Mouse (Mus musculus): ENCODE measurements around the gene Fgfr2. TPM values are rescaled to one million over a fixed set of nuclear protein-coding genes. Genes with fewer than 3 reads are reported as not detected.

Gene Fgfr2
- total RNA-seq, 2 experiments from 2014 or later: 47.6 to 49.5 TPM

DNA sequence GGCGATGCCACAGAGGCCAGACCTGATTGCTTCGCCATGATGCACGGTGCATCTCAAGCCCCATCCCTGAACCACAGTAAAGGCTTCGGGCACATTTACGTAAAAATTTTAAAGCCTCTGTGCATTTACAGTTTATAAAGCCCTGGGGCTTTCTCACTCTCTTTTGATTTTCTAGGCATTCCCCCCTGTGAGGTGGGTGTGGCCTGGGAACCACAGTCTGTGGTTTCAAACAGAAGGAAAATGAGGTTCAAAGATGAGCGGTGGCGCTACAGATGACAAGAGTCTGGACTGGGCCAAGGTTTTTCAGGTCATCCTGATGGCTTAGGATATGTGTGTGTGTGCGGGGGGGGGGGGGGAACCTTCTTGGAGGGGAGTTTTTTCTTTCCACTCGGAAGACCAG, 523.1 kb downstream of the Fgfr2 start:
- TF ChIP-seq CTCF (conservative IDR thresholded peaks at IDR 0.05): no peak
- no peak for DNase-seq (ENCODE audit: low spot score in 2 of 2)
- Histone ChIP-seq H3K27ac (no peak overlapping the region), H3K4me3 (peak overlapping the region; percentile 33; the same call in 1 of the 2 replicates)

- no peak within 1 kb of the TSS for H3K27ac ChIP-seq
- no peak for DNase-seq (ENCODE audit: low spot score in 2 of 2)
- peak within 1 kb of the TSS; percentile 33; the same call in 1 of the 2 replicates for H3K4me3 ChIP-seq
- TF ChIP-seq CTCF (conservative IDR thresholded peaks at IDR 0.05): no peak
These were observed 523.8 kb downstream of the Fgfr2 start, which contains the start of gene Nkx1-2 for GRCm38 (mm10) chr7:132599071-132599975. Gene Nkx1-2 (minus strand): TSS chr7:132599637.

DNA sequence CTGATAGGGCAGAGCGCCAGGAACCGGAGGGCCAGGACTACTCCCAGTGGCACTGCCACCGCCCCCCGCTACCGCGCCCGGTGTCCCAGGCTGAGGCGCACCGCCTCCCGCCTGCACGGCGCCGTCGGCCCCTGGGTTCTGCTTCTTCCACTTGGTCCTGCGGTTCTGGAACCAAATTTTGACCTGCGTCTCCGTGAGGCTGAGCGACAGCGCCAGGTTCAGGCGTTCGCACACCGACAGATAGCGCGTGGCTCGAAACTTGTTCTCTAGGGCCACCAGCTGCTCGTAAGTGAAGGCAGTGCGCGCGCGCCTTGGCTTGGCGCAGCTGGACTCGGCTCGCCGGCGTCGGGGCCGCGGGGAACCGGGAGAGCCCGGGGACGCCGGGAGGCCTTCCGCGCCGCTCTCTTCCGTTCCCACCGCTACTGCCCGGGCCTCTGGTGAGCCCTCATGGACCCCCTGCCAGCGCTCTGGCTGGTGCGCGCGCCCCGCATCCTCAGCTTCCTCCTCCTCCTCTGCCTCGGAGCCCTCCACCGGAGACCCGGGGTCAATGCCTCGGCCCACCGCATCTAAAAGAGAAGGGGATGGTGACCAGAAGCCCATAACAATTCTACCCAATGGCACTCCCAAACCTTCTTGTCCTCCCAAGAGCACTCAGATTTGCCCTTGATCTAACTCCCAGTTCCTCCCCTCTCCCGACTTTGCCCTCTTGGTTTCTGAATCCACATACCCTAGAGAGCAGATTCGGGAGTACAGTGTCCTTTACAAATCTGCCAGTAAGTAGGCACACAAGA, 525.7 kb downstream of the Fgfr2 start:
- no peak for DNase-seq (ENCODE audit: low spot score in 2 of 2)
- H3K27ac ChIP-seq: no peak overlapping the region
- H3K4me3 ChIP-seq: peak overlapping the region; percentile 47
- TF ChIP-seq CTCF (conservative IDR thresholded peaks at IDR 0.05): no peak

DNA sequence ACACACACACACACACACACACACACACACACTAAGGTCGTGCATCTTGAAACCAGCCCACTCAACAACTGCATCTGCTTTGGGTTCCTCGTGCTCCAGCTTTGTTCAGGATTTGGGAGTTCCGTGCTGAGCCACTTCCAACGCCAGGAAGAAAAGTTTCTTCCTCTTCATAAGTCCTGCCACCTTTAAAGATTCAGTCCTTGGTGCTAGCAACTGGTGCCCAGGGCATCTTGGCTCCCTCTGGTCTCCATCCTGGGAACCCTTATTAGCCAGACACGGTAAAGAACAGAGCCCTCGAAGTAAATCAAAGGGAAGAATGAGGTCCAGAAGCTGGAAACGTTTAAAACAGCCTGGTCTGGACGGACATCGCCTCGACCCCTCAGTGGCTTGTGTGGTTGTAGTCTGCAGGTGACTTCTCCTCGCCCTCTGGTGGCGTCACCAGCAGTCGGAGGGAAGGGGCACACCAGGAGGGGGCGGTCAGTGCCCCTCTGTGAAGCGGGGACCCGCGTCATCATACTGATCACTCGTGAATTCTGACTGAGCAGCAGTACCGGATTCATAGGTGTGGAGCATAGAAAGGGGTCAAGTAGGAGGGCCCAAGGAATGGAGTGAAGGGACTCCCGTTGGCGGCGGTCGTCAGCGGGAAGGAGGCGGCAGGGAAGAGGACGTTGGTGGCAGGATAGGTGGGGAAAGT, 526.4 kb downstream of the Fgfr2 start:
- no peak for DNase-seq (ENCODE audit: low spot score in 2 of 2)
- Histone ChIP-seq H3K4me3 (peak overlapping the region; percentile 47), H3K27ac (no peak overlapping the region)
- peak; percentile 43 for TF ChIP-seq CTCF (conservative IDR thresholded peaks at IDR 0.05)

GRCm38 (mm10) chr7:132595787-132596186, 527.4 kb downstream of the Fgfr2 start:
- Histone ChIP-seq H3K27ac (no peak overlapping the region), H3K4me3 (no peak overlapping the region)
- TF ChIP-seq CTCF (conservative IDR thresholded peaks at IDR 0.05): no peak
- DNase-seq (ENCODE audit: low spot score in 2 of 2): no peak

GRCm38 (mm10) chr7:132594325-132594724, 528.8 kb downstream of the Fgfr2 start:
- no peak for DNase-seq (ENCODE audit: low spot score in 2 of 2)
- H3K27ac ChIP-seq: no peak overlapping the region
- H3K4me3 ChIP-seq: no peak overlapping the region
- TF ChIP-seq CTCF (conservative IDR thresholded peaks at IDR 0.05): no peak

DNA sequence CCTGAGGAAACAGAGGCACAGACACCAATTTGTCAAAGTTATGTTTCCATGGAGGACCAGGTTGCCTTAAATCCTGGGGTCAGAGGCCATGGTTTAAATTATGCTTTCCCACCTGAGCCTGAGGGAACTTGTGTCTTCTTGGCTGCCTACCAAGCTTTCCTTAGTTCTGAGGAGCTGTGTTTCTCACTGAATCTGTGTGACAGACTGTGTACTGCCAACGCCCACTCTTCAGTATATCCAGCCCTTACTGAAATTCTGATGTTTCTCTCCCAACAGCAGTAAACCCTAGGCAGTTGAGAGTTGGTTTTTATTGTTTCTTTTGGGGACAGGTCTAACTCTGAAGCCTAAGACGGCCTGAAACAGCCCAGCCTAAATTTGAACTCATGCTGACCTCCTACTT, 529.4 kb downstream of the Fgfr2 start:
- Histone ChIP-seq H3K4me3 (no peak overlapping the region), H3K27ac (no peak overlapping the region)
- TF ChIP-seq CTCF (conservative IDR thresholded peaks at IDR 0.05): no peak
- no peak for DNase-seq (ENCODE audit: low spot score in 2 of 2)

GRCm38 (mm10) chr7:132589610-132590009, 533.5 kb downstream of the Fgfr2 start:
- no peak for TF ChIP-seq CTCF (conservative IDR thresholded peaks at IDR 0.05)
- Histone ChIP-seq H3K4me3 (no peak overlapping the region), H3K27ac (no peak overlapping the region)
- DNase-seq (ENCODE audit: low spot score in 2 of 2): no peak

DNA sequence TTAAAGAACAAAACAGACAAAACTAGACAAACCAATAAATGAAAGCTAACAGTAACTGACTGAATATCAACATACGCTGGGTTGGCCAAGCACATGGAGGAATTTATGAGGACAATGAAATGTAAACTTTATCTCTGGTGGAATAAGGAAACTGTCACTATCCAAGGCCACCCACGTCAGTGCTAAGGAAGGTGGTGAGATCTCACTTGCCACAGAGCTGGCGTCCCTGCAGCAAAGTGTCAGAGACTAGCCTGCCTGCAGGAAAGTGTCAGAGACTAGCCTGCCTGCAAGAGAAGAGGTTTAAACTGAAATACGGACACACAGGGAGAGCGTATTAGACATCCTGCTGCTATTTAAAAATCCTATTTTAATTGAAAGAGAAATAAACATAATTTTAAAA, 536.0 kb downstream of the Fgfr2 start:
- no peak overlapping the region for H3K4me3 ChIP-seq
- H3K27ac ChIP-seq: no peak overlapping the region
- DNase-seq (ENCODE audit: low spot score in 2 of 2): no peak
- TF ChIP-seq CTCF (conservative IDR thresholded peaks at IDR 0.05): no peak

- DNase-seq (ENCODE audit: low spot score in 2 of 2): no peak
- TF ChIP-seq CTCF (conservative IDR thresholded peaks at IDR 0.05): no peak
- no peak overlapping the region for H3K4me3 ChIP-seq
- H3K27ac ChIP-seq: no peak overlapping the region
These were observed 537.3 kb downstream of the Fgfr2 start for GRCm38 (mm10) chr7:132585695-132586491.

DNA sequence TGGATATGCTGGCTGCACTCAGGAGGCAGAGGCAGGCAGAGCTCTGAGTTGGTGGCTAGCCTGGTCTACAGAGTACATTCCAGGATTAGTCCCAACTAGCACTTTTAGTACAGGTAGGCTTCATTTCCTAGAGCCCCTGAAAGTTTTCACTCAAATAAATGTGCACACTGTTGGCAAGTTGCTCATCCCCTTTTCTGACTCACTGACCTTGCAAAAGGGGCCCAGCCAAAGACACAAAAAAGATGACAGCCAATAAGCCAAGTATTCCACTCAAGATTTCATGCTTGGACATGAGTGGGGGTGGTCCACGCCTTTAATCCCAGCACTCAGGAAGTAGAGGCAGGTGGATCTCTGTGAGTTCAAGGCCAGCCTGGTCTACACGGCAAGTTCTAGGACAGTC, 541.7 kb downstream of the Fgfr2 start:
- Histone ChIP-seq H3K4me3 (no peak overlapping the region), H3K27ac (no peak overlapping the region)
- no peak for TF ChIP-seq CTCF (conservative IDR thresholded peaks at IDR 0.05)
- DNase-seq (ENCODE audit: low spot score in 2 of 2): no peak

DNA sequence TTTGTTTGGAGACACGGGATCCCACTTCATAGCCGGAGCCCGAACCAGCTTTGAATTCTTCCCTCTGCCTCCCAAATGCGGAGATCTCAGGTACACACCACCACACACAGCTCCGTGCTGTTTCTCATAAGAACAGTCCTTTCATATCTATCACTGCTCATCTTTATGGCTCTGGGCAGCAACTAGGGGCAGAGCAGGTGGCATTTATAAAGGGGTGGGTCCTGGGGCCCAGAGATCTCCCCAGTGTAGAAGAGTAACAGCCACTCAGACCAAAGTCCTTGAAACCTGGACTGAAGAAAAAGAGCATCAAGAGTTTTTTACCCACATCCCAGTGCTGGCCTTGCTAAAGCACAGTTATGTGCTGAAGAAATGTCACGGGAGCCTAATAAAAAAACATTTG, 542.6 kb downstream of the Fgfr2 start:
- H3K27ac ChIP-seq: no peak overlapping the region
- H3K4me3 ChIP-seq: no peak overlapping the region
- no peak for DNase-seq (ENCODE audit: low spot score in 2 of 2)
- no peak for TF ChIP-seq CTCF (conservative IDR thresholded peaks at IDR 0.05)
